Comparison of ENCODE assay signal across 8 mouse cellular contexts in genomic region chr1:191907431-191907810, GRCm38 (mm10). TPM values are rescaled to one million over a fixed set of nuclear protein-coding genes. Genes with fewer than 3 reads are reported as not detected.
A peak's percentile ranks its signal among the peaks of the same experiment; 100 is the strongest.
DNase-seq lines count a peak whose midpoint lies in the region; ATAC-seq and TF ChIP-seq lines count a peak whose summit lies in the region.

No protein-coding gene starts in this region.

- DNase-seq in gastrocnemius, adult 2 months: peak; percentile 84
- DNase-seq in left cerebral cortex, adult 18-20 months (ENCODE audit: low spot score in 2 of 2): peak; percentile 78 to 80
- peak; percentile 85 to 87 for DNase-seq in lung, postnatal 4 days
- peak; percentile 71 for DNase-seq in retina, postnatal 1 day
- peak; percentile 68 to 86 for DNase-seq in urinary bladder, adult 18-20 months (ENCODE audit: low spot score in 2 of 2)

- peak overlapping the region; percentile 80 for H3K9ac ChIP-seq in hindbrain, embryonic 16.5 days (ENCODE audit: low read depth, low read length)

- peak overlapping the region; percentile 91 for H3K4me3 ChIP-seq in gastrocnemius, adult 2 months
- H3K4me3 ChIP-seq in hindbrain, embryonic 16.5 days (ENCODE audit: low read length): peak overlapping the region; percentile 71

- H3K27me3 ChIP-seq in hindbrain, embryonic 16.5 days (replicated peaks; ENCODE audit: control insufficient read depth, insufficient read depth, low read length): no peaks in the 10 kb centered on the region

- H3K36me3 ChIP-seq in hindbrain, embryonic 16.5 days (ENCODE audit: control insufficient read depth, insufficient read depth, low read length): 0 out of 2 replicates have a peak, but pooled peaks cover 2% of the 10 kb centered on the region

- H3K4me2 ChIP-seq in hindbrain, embryonic 16.5 days (ENCODE audit: low read length): peak overlapping the region; percentile 91

- intact Hi-C loops in gastrocnemius, adult 2 months (cut with DNase I): loop anchor here (2.0 kb wide), 1 partner anchor 57 kb away; no protein-coding TSS in a partner anchor

- peak overlapping the region; percentile 94 for H3K27ac ChIP-seq in gastrocnemius, adult 2 months
- peak overlapping the region; percentile 95 for H3K27ac ChIP-seq in hindbrain, embryonic 16.5 days (ENCODE audit: low read depth, low read length)

- no peaks in the 10 kb centered on the region for H3K9me3 ChIP-seq in hindbrain, embryonic 16.5 days (ENCODE audit: control insufficient read depth, low read length)

- WGBS in hindbrain, embryonic 16.5 days: under 1% methylated on average over 23 of the region's 43 CpGs

- peak; percentile 94 for TF ChIP-seq CTCF in gastrocnemius, adult 2 months (IDR thresholded peaks at IDR 0.05)

- ATAC-seq in activated CD4-positive, CD25-positive, alpha-beta regulatory T cell, adult 4 months: peak; percentile 37
- ATAC-seq in common myeloid progenitor, adult 5-6 weeks (replicated peaks; ENCODE audit: low read depth, poor library complexity, severe bottlenecking): peak; percentile 13; the same call in 1 of the 2 replicates
- peak; percentile 38 for ATAC-seq in hindbrain, embryonic 16.5 days

- peaks cover 34% of the 10 kb centered on the region for H3K4me1 ChIP-seq in hindbrain, embryonic 16.5 days (ENCODE audit: control insufficient read depth, insufficient read depth, low read depth, low read length)

RNA-seq across cellular contexts. Expression of gene Slc30a1, which starts 0.9 kb away (rescaled TPM):
- polyA plus RNA-seq in activated CD4-positive, CD25-positive, alpha-beta regulatory T cell, adult 4 months (2017; shearing (Covaris generic)): 1 to 10 TPM; 1.2 to 1.4 TPM
- 5.0 and 6.7 TPM in 2 replicates for total RNA-seq in common myeloid progenitor, adult 5-6 weeks (2017)
- total RNA-seq in gastrocnemius, adult 2 months (2021): 1 to 10 TPM; 5.8 to 6.4 TPM
- polyA plus RNA-seq in hindbrain, embryonic 16.5 days (2015; fragmentation: Nextera tagmentation; extraction: Ambion mirVana): 2.0 and 2.2 TPM in 2 replicates
- 10 to 100 TPM; 28.7 to 35.9 TPM for total RNA-seq in left cerebral cortex, adult 18-20 months (2021)

Comparison
In these comparisons a context has a peak if more than half of its experiments do, and no peak if none do; other contexts are left out.
1. Peak in every context shown above with its lines: DNase-seq, ATAC-seq, H3K4me3 ChIP-seq and H3K27ac ChIP-seq.